Mouse (Mus musculus) embryonic fibroblast, embryonic 13.5 days (primary cell): ENCODE data around the gene Ggt5.

Experiments
- CTCF ChIP-seq: IDR thresholded peaks from 2 replicates; pipeline ENCODE4 v1.5.1; 2011; ENCODE audit warnings: mild to moderate bottlenecking, control low read depth, low read length, moderate library complexity, borderline replicate concordance; ENCODE audit not compliant: insufficient read depth
- POLR2A ChIP-seq: IDR thresholded peaks from 2 replicates; pipeline ENCODE4 v1.6.1; 2011; ENCODE audit warnings: low read depth, mild to moderate bottlenecking, control low read depth, low read length, moderate library complexity

GRCm38 (mm10) chr10:75633048-75633447, 43.9 kb downstream of the Ggt5 start:
- TF ChIP-seq CTCF (no peak), POLR2A (no peak)
